Mouse (Mus musculus) heart, postnatal 0 days (tissue): ENCODE results near the gene Pex13.

Experiments used
- CTCF ChIP-seq: IDR thresholded peaks from 2 replicates; pipeline ENCODE4 v1.5.1; 2016; ENCODE audit warnings: antibody characterized with exemption, control low read depth, low read depth
- EP300 ChIP-seq: IDR thresholded peaks from 2 replicates; pipeline ENCODE4 v1.6.1; 2016; ENCODE audit warnings: antibody characterized with exemption, low read depth

DNA sequence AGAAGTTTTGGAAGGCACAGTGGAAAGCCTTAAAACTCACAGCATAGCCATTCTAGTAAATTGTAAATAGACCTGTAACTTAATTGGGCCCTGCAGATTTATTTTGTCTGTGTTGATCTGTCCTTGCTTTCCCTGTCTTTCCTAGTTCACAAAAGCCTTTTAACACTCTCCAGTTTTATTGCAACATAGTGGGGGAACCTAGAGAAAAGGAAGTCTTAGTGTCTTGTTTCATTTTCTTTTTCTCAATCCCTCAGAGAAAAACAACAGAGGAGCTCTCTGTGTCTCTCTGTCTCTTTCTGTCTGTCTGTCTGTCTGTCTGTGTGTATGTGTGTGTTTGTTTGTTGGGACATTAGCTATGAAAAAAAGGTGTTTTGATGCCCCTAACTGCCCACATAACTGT is 30.1 kb upstream of the Pex13 start:
- no peak for TF ChIP-seq EP300
- no peak for TF ChIP-seq CTCF
